Mouse (Mus musculus): ENCODE measurements at regions not wholly inside any gene's neighbourhood (a gene's known extent, or its start where the extent isn't known, plus 50 kb on each side); places are given as distances from the start of the nearest gene placed in this dataset.

DNA sequence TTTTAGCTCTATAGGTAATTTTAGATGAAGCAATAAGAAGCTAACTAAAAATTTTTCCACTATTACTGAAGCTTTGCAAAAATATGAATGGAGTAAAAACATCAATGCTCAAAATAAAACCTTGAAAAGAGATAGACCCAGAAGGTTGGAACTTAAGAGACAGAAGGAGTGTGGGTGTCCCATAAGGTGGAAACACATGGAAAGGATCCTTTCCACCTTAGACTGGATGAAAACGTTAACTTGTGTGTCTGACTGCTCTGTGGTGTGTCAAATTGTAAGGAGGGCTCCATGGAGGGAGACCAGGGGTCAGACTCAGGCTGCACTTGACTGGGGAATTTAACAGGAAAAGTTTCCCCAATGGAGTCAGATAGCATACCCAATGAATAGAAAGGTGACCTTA, 244.9 kb upstream of the Ano5 start:
- no peak for TF ChIP-seq CTCF (IDR thresholded peaks at IDR 0.05; ENCODE audit: borderline replicate concordance, insufficient read depth, low read length)
- TF ChIP-seq POLR2A (IDR thresholded peaks at IDR 0.05; ENCODE audit: low read depth, low read length) = no peak

Measured in embryonic fibroblast, embryonic 13.5 days (primary cell).